9 mouse cellular contexts compared by ENCODE assay signal in genomic region chr6:128358999-128359398, GRCm38 (mm10). TPM values are rescaled to one million over a fixed set of nuclear protein-coding genes. Genes with fewer than 3 reads are reported as not detected.
A peak's percentile ranks its signal among the peaks of the same experiment; 100 is the strongest.
DNase-seq lines count a peak whose midpoint lies in the region; ATAC-seq and TF ChIP-seq lines count a peak whose summit lies in the region.
"Had no signal": no experiment of that assay in that cellular context is flagged by ENCODE, and none has a peak within 500 bp of the region (broad histone marks: within the 10 kb centered on the region; RNA-seq: fewer than 3 reads in every experiment).

No protein-coding gene starts in this region.

- H3K27me3 ChIP-seq in embryonic facial prominence, embryonic 11.5 days (ENCODE audit: control insufficient read depth, insufficient read depth, low read length) = no peaks in the 10 kb centered on the region
- H3K27me3 ChIP-seq in kidney, postnatal 0 days (ENCODE audit: insufficient read depth, low read length) = no peaks in the 10 kb centered on the region
- peaks cover 2% of the 10 kb centered on the region; the same call in 1 of the 2 replicates for H3K27me3 ChIP-seq in liver, postnatal 0 days (ENCODE audit: insufficient read depth, low read length)
- H3K27me3 ChIP-seq: neural tube, embryonic 12.5 days had no signal

- peak; percentile 89 for TF ChIP-seq CTCF in kidney, postnatal 0 days (IDR thresholded peaks at IDR 0.05; ENCODE audit: low read depth)
- peak; percentile 86 for TF ChIP-seq CTCF in liver, postnatal 0 days (IDR thresholded peaks at IDR 0.05; ENCODE audit: low read depth)

- peak; percentile 46 to 49 for DNase-seq in urinary bladder, postnatal 36 days (ENCODE audit: low spot score in 2 of 2)
- no peak for DNase-seq in urinary bladder, postnatal 4 days (ENCODE audit: low spot score in 2 of 2)
- DNase-seq in adrenal gland, postnatal 25 days = peak; percentile 67
- DNase-seq in embryonic facial prominence, embryonic 11.5 days (ENCODE audit: low spot score) = peak; percentile 75
- peak; percentile 74 for DNase-seq in kidney, postnatal 0 days (ENCODE audit: low spot score)
- peak; percentile 68 for DNase-seq in liver, postnatal 0 days
- peak; percentile 84 to 85 for DNase-seq in right cerebral cortex, adult 2 months (ENCODE audit: low spot score in 2 of 2)
- DNase-seq in Muller cell, postnatal 12 days (ENCODE audit: inconsistent ontology term) = no peak

- no peak overlapping the region for H3K27ac ChIP-seq in embryonic facial prominence, embryonic 11.5 days (replicated peaks; ENCODE audit: low read depth, low read length)
- no peak overlapping the region for H3K27ac ChIP-seq in kidney, postnatal 0 days
- H3K27ac ChIP-seq in liver, postnatal 0 days (ENCODE audit: low read depth) = no peak overlapping the region
- H3K27ac ChIP-seq: neural tube, embryonic 12.5 days had no signal

- TF ChIP-seq EP300 in liver, postnatal 0 days (IDR thresholded peaks at IDR 0.05; ENCODE audit: low read depth) = no peak

- H3K9ac ChIP-seq in embryonic facial prominence, embryonic 11.5 days (replicated peaks; ENCODE audit: low read length) = no peak overlapping the region; the same call in 1 of the 2 replicates
- no peak overlapping the region for H3K9ac ChIP-seq in kidney, postnatal 0 days (ENCODE audit: low read depth, low read length)
- no peak overlapping the region for H3K9ac ChIP-seq in liver, postnatal 0 days (replicated peaks)
- H3K9ac ChIP-seq: neural tube, embryonic 12.5 days had no signal

- H3K4me3 ChIP-seq in embryonic facial prominence, embryonic 11.5 days (ENCODE audit: low read depth, low read length) = no peak overlapping the region
- H3K4me3 ChIP-seq in kidney, postnatal 0 days (replicated peaks; ENCODE audit: low read depth, low read length) = no peak overlapping the region
- no peak overlapping the region for H3K4me3 ChIP-seq in liver, postnatal 0 days (ENCODE audit: low read depth, low read length)
- H3K4me3 ChIP-seq: neural tube, embryonic 12.5 days had no signal

- H3K4me1 ChIP-seq in embryonic facial prominence, embryonic 11.5 days (ENCODE audit: control insufficient read depth, insufficient read depth, low read length) = no peaks in the 10 kb centered on the region
- H3K4me1 ChIP-seq in kidney, postnatal 0 days (replicated peaks; ENCODE audit: insufficient read depth, low read length) = peaks cover 15% of the 10 kb centered on the region; the same call in 1 of the 2 replicates
- peaks cover 27% of the 10 kb centered on the region for H3K4me1 ChIP-seq in liver, postnatal 0 days (ENCODE audit: insufficient read depth)

- no peaks in the 10 kb centered on the region for H3K9me3 ChIP-seq in embryonic facial prominence, embryonic 11.5 days (replicated peaks; ENCODE audit: control insufficient read depth, low read length)
- no peaks in the 10 kb centered on the region for H3K9me3 ChIP-seq in kidney, postnatal 0 days (replicated peaks; ENCODE audit: low read length)
- H3K9me3 ChIP-seq in liver, postnatal 0 days (ENCODE audit: low read length) = no peaks in the 10 kb centered on the region
- H3K9me3 ChIP-seq: neural tube, embryonic 12.5 days had no signal

- whole genome bisulfite sequencing in embryonic facial prominence, embryonic 11.5 days = 22% methylated on average over 2 of the region's 2 CpGs
- WGBS in kidney, postnatal 0 days = 23% methylated on average over 2 of the region's 2 CpGs
- WGBS in liver, postnatal 0 days (ENCODE audit: insufficient replicate concordance) = 28% methylated on average over 2 of the region's 2 CpGs

- ATAC-seq in embryonic facial prominence, embryonic 11.5 days (replicated peaks; ENCODE audit: insufficient number of reproducible peaks, low FRiP score, low TSS enrichment, low read depth) = no peak
- ATAC-seq in kidney, postnatal 0 days (replicated peaks; ENCODE audit: low FRiP score, low read depth) = no peak
- no peak for ATAC-seq in liver, postnatal 0 days

- no peak overlapping the region for H3K4me2 ChIP-seq in embryonic facial prominence, embryonic 11.5 days (ENCODE audit: low read depth, low read length)
- no peak overlapping the region for H3K4me2 ChIP-seq in kidney, postnatal 0 days (ENCODE audit: low read length)
- H3K4me2 ChIP-seq in liver, postnatal 0 days (ENCODE audit: low read depth, low read length) = no peak overlapping the region
- H3K4me2 ChIP-seq: neural tube, embryonic 12.5 days had no signal

- H3K36me3 ChIP-seq in embryonic facial prominence, embryonic 11.5 days (replicated peaks; ENCODE audit: control insufficient read depth, insufficient read depth, low read depth, low read length) = peaks cover 2% of the 10 kb centered on the region
- peaks cover 7% of the 10 kb centered on the region; the same call in 1 of the 2 replicates for H3K36me3 ChIP-seq in kidney, postnatal 0 days (ENCODE audit: insufficient read depth, low read length)
- H3K36me3 ChIP-seq in liver, postnatal 0 days (replicated peaks; ENCODE audit: insufficient read depth, low read length) = peaks cover 20% of the 10 kb centered on the region

RNA-seq across cellular contexts. Expression of gene Tulp3, which starts 3.3 kb away (rescaled TPM):
- 53.8 and 54.2 TPM in 2 replicates for total RNA-seq in adrenal gland, postnatal 25 days (2021)
- 16.6 and 18.2 TPM in 2 replicates for polyA plus RNA-seq in embryonic facial prominence, embryonic 11.5 days (2014; fragmentation: Nextera tagmentation; extraction: Ambion mirVana)
- polyA plus RNA-seq in kidney, postnatal 0 days (2015; fragmentation: Nextera tagmentation; extraction: Ambion mirVana) = 15.0 and 17.6 TPM in 2 replicates
- polyA plus RNA-seq in liver, postnatal 0 days (2015; fragmentation: Nextera tagmentation; extraction: Ambion mirVana) = 0.81 and 1.2 TPM in 2 replicates

RNA-seq across cellular contexts. Expression of gene Rhno1, which starts 3.7 kb away (rescaled TPM):
- total RNA-seq in adrenal gland, postnatal 25 days (2021) = 24.3 and 25.6 TPM in 2 replicates
- polyA plus RNA-seq in embryonic facial prominence, embryonic 11.5 days (2014; fragmentation: Nextera tagmentation; extraction: Ambion mirVana) = 172 and 174 TPM in 2 replicates
- polyA plus RNA-seq in kidney, postnatal 0 days (2015; fragmentation: Nextera tagmentation; extraction: Ambion mirVana) = 68.3 and 73.9 TPM in 2 replicates
- 30.0 and 31.3 TPM in 2 replicates for polyA plus RNA-seq in liver, postnatal 0 days (2015; fragmentation: Nextera tagmentation; extraction: Ambion mirVana)

RNA-seq across cellular contexts. Expression of gene Foxm1, which starts 3.8 kb away (rescaled TPM):
- total RNA-seq in adrenal gland, postnatal 25 days (2021) = 7.0 and 12.1 TPM in 2 replicates
- polyA plus RNA-seq in embryonic facial prominence, embryonic 11.5 days (2014; fragmentation: Nextera tagmentation; extraction: Ambion mirVana) = 40.7 and 43.4 TPM in 2 replicates
- polyA plus RNA-seq in kidney, postnatal 0 days (2015; fragmentation: Nextera tagmentation; extraction: Ambion mirVana) = 11.8 TPM in 2 replicates
- polyA plus RNA-seq in liver, postnatal 0 days (2015; fragmentation: Nextera tagmentation; extraction: Ambion mirVana) = 5.5 and 5.7 TPM in 2 replicates

RNA-seq across cellular contexts. Expression of gene Tex52, which starts 16.3 kb away (rescaled TPM):
- not detected in 2 replicates for total RNA-seq in adrenal gland, postnatal 25 days (2021)
- polyA plus RNA-seq in embryonic facial prominence, embryonic 11.5 days (2014; fragmentation: Nextera tagmentation; extraction: Ambion mirVana) = 0.31 and 0.36 TPM in 2 replicates
- not detected in 2 replicates for polyA plus RNA-seq in kidney, postnatal 0 days (2015; fragmentation: Nextera tagmentation; extraction: Ambion mirVana)
- not detected in 2 replicates for polyA plus RNA-seq in liver, postnatal 0 days (2015; fragmentation: Nextera tagmentation; extraction: Ambion mirVana)

RNA-seq across cellular contexts. Expression of gene Gm44596, which starts 16.3 kb away (rescaled TPM):
- not detected in 2 replicates for total RNA-seq in adrenal gland, postnatal 25 days (2021)
- not detected in 2 replicates for polyA plus RNA-seq in embryonic facial prominence, embryonic 11.5 days (2014; fragmentation: Nextera tagmentation; extraction: Ambion mirVana)
- not detected in 2 replicates for polyA plus RNA-seq in kidney, postnatal 0 days (2015; fragmentation: Nextera tagmentation; extraction: Ambion mirVana)
- polyA plus RNA-seq in liver, postnatal 0 days (2015; fragmentation: Nextera tagmentation; extraction: Ambion mirVana) = not detected in 2 replicates
- polyA plus RNA-seq: neural tube, embryonic 12.5 days had no signal

Comparison
In these comparisons a context has a peak if more than half of its experiments do, and no peak if none do; other contexts are left out.
1. DNase-seq: peak in urinary bladder, postnatal 36 days (2 of 2), adrenal gland, postnatal 25 days (single experiment), embryonic facial prominence, embryonic 11.5 days (single experiment), kidney, postnatal 0 days (single experiment), liver, postnatal 0 days (single experiment) and right cerebral cortex, adult 2 months (2 of 2); none in urinary bladder, postnatal 4 days (0 of 2) and Muller cell, postnatal 12 days (single experiment).